Mouse (Mus musculus): Measurements from ENCODE around the gene 4930544D05Rik.

GRCm38 (mm10) chr11:70658942-70659341 lies 43.3 kb downstream of the 4930544D05Rik start:
- TF ChIP-seq CTCF (IDR thresholded peaks at IDR 0.05; ENCODE audit: borderline replicate concordance, insufficient read depth, low read depth, low read length) = no peak
- no peak for TF ChIP-seq POLR2A (IDR thresholded peaks at IDR 0.05; ENCODE audit: borderline replicate concordance, insufficient read depth, low read length)
